In the genomic region with DNA sequence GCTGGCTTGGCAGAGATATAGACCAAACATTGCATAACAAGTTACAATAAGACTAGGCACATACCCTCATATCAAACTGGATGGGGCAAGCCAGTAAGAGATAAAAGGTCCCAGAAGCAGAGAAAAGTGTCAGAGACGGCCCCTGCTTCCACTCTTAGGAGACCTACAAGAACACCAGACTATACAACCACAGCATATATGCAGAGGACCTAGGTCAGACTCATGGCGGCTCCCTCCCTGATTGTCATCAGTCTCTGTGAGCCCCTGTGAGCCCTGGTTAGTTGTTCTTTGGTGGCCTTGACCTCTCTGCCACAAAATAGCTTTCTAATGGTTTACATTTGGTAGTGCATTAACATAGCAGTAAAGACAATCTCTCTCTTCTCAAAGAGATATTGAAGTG, we compare ENCODE assay signal across 20 mouse cellular contexts. TPM values are rescaled to one million over a fixed set of nuclear protein-coding genes. Genes with fewer than 3 reads are reported as not detected.
DNase-seq lines count a peak whose midpoint lies in the region; ATAC-seq and TF ChIP-seq lines count a peak whose summit lies in the region.
"Had no signal": no experiment of that assay in that cellular context is flagged by ENCODE, and none has a peak within 500 bp of the region (broad histone marks: within the 10 kb centered on the region; RNA-seq: fewer than 3 reads in every experiment).

No protein-coding gene starts in this region.

- peaks cover 64% of the 10 kb centered on the region for H3K9me3 ChIP-seq in hindbrain, embryonic 12.5 days (replicated peaks)
- H3K9me3 ChIP-seq in hindbrain, embryonic 10.5 days, result peaks cover 66% of the 10 kb centered on the region
- peaks cover 62% of the 10 kb centered on the region for H3K9me3 ChIP-seq in midbrain, embryonic 14.5 days (ENCODE audit: control insufficient read depth, low read length)
- peaks cover 59% of the 10 kb centered on the region for H3K9me3 ChIP-seq in midbrain, embryonic 15.5 days

- no peak for TF ChIP-seq POLR2A in brain, embryonic 14.5 days (IDR thresholded peaks at IDR 0.05; ENCODE audit: borderline replicate concordance, extremely low read depth, insufficient read depth, insufficient read length, poor library complexity, severe bottlenecking)

- DNase-seq in hindbrain, embryonic 10.5 days (ENCODE audit: low spot score), result no peak
- no peak for DNase-seq in midbrain, embryonic 14.5 days
- DNase-seq in brain, embryonic 14.5 days (ENCODE audit: low read depth), result peak; percentile 0
- peak; percentile 2 for DNase-seq in skeletal muscle tissue, adult 2 months (ENCODE audit: low read depth, low spot score)
- DNase-seq in right cerebral cortex, adult 2 months (ENCODE audit: low spot score in 2 of 2), result no peak
- DNase-seq in right cerebral cortex, postnatal 4 days, result no peak
- DNase-seq: cerebellum, adult 11 months; cerebellum, postnatal 14 days; liver, embryonic 13.5 days; right cerebral cortex, postnatal 25 days had no signal

- WGBS in hindbrain, embryonic 12.5 days, result 49% methylated on average over 2 of the region's 2 CpGs
- WGBS in hindbrain, embryonic 10.5 days, result 49% methylated on average over 2 of the region's 2 CpGs
- WGBS in midbrain, embryonic 14.5 days, result 57% methylated on average over 2 of the region's 2 CpGs
- WGBS in midbrain, embryonic 15.5 days, result 52% methylated on average over 2 of the region's 2 CpGs

- no peak overlapping the region for H3K9ac ChIP-seq in hindbrain, embryonic 12.5 days
- no peak overlapping the region for H3K9ac ChIP-seq in midbrain, embryonic 14.5 days (replicated peaks; ENCODE audit: low read length)
- no peak overlapping the region for H3K9ac ChIP-seq in midbrain, embryonic 15.5 days
- H3K9ac ChIP-seq: embryonic facial prominence, embryonic 12.5 days; liver, embryonic 13.5 days had no signal

- no peaks in the 10 kb centered on the region for H3K4me1 ChIP-seq in hindbrain, embryonic 12.5 days
- no peaks in the 10 kb centered on the region for H3K4me1 ChIP-seq in hindbrain, embryonic 10.5 days (replicated peaks)
- no peaks in the 10 kb centered on the region for H3K4me1 ChIP-seq in midbrain, embryonic 14.5 days (ENCODE audit: control insufficient read depth, insufficient read depth, low read length)
- H3K4me1 ChIP-seq in midbrain, embryonic 15.5 days, result no peaks in the 10 kb centered on the region
- H3K4me1 ChIP-seq: embryonic facial prominence, embryonic 12.5 days; liver, embryonic 13.5 days had no signal

- ATAC-seq in hindbrain, embryonic 12.5 days (ENCODE audit: low FRiP score), result 0 out of 2 replicates have a peak, but pooled peaks have one; percentile 17
- ATAC-seq in midbrain, embryonic 14.5 days (ENCODE audit: low FRiP score, low TSS enrichment), result 0 out of 2 replicates have a peak, but pooled peaks have one; percentile 4
- no peak for ATAC-seq in midbrain, embryonic 15.5 days (replicated peaks)
- ATAC-seq: forebrain, embryonic 16.5 days; hindbrain, embryonic 16.5 days; lung, postnatal 0 days had no signal

- H3K36me3 ChIP-seq in hindbrain, embryonic 12.5 days, result no peaks in the 10 kb centered on the region
- no peaks in the 10 kb centered on the region for H3K36me3 ChIP-seq in hindbrain, embryonic 10.5 days
- H3K36me3 ChIP-seq in midbrain, embryonic 14.5 days (ENCODE audit: control insufficient read depth, insufficient read depth, low read length), result no peaks in the 10 kb centered on the region
- H3K36me3 ChIP-seq in midbrain, embryonic 15.5 days (replicated peaks), result no peaks in the 10 kb centered on the region
- H3K36me3 ChIP-seq: embryonic facial prominence, embryonic 12.5 days; liver, embryonic 13.5 days had no signal

- no peak overlapping the region for H3K4me3 ChIP-seq in hindbrain, embryonic 12.5 days
- no peak overlapping the region for H3K4me3 ChIP-seq in hindbrain, embryonic 10.5 days
- no peak overlapping the region for H3K4me3 ChIP-seq in midbrain, embryonic 14.5 days (replicated peaks; ENCODE audit: low read depth, low read length)
- H3K4me3 ChIP-seq in midbrain, embryonic 15.5 days, result no peak overlapping the region
- H3K4me3 ChIP-seq: embryonic facial prominence, embryonic 12.5 days; liver, embryonic 13.5 days had no signal

- TF ChIP-seq CTCF in brain, embryonic 14.5 days (IDR thresholded peaks at IDR 0.05; ENCODE audit: borderline replicate concordance, extremely low read depth, insufficient read depth, insufficient read length), result no peak

- no peaks in the 10 kb centered on the region for H3K27me3 ChIP-seq in hindbrain, embryonic 12.5 days
- no peaks in the 10 kb centered on the region for H3K27me3 ChIP-seq in hindbrain, embryonic 10.5 days (ENCODE audit: insufficient read depth, poor library complexity, severe bottlenecking)
- no peaks in the 10 kb centered on the region for H3K27me3 ChIP-seq in midbrain, embryonic 14.5 days (ENCODE audit: control insufficient read depth, insufficient read depth, low read length)
- no peaks in the 10 kb centered on the region for H3K27me3 ChIP-seq in midbrain, embryonic 15.5 days (replicated peaks)
- H3K27me3 ChIP-seq: embryonic facial prominence, embryonic 12.5 days; liver, embryonic 13.5 days had no signal

- no peak overlapping the region for H3K27ac ChIP-seq in hindbrain, embryonic 12.5 days
- H3K27ac ChIP-seq in hindbrain, embryonic 10.5 days, result no peak overlapping the region
- H3K27ac ChIP-seq in midbrain, embryonic 14.5 days (replicated peaks; ENCODE audit: low read depth, low read length), result no peak overlapping the region
- H3K27ac ChIP-seq in midbrain, embryonic 15.5 days, result no peak overlapping the region
- H3K27ac ChIP-seq: embryonic facial prominence, embryonic 12.5 days; liver, embryonic 13.5 days had no signal

- no peak overlapping the region for H3K4me2 ChIP-seq in hindbrain, embryonic 12.5 days (replicated peaks)
- no peak overlapping the region for H3K4me2 ChIP-seq in midbrain, embryonic 14.5 days (ENCODE audit: low read length)
- no peak overlapping the region for H3K4me2 ChIP-seq in midbrain, embryonic 15.5 days
- H3K4me2 ChIP-seq: embryonic facial prominence, embryonic 12.5 days; liver, embryonic 13.5 days had no signal

RNA-seq across cellular contexts. Expression of a gene that starts 31.6 kb away (rescaled TPM):
- polyA plus RNA-seq in hindbrain, embryonic 12.5 days (2016; fragmentation: Nextera tagmentation; extraction: Ambion mirVana), result not detected in 2 replicates
- polyA plus RNA-seq in hindbrain, embryonic 10.5 days (2016; fragmentation: Nextera tagmentation; extraction: Ambion mirVana), result not detected in 2 replicates
- polyA plus RNA-seq in midbrain, embryonic 14.5 days (2014; fragmentation: Nextera tagmentation; extraction: Ambion mirVana), result 0.14 TPM in 1 of 2 replicates, not detected in the other
- 0.09 and 0.10 TPM in 2 replicates for polyA plus RNA-seq in midbrain, embryonic 15.5 days (2015; fragmentation: Nextera tagmentation; extraction: Ambion mirVana)
- 0.10 TPM in 2 replicates for polyA plus RNA-seq in brain, embryonic 14.5 days (2012; rRNA removed)
- polyA plus RNA-seq: embryonic facial prominence, embryonic 12.5 days; heart, postnatal 0 days; kidney, embryonic 14.5 days; large intestine, adult 2 months; liver, embryonic 13.5 days; lung, postnatal 0 days; urinary bladder, adult 2 months had no signal

RNA-seq across cellular contexts. Expression of a gene that starts 31.6 kb away (rescaled TPM):
- polyA plus RNA-seq in hindbrain, embryonic 12.5 days (2016; fragmentation: Nextera tagmentation; extraction: Ambion mirVana), result 167 and 169 TPM in 2 replicates
- polyA plus RNA-seq in hindbrain, embryonic 10.5 days (2016; fragmentation: Nextera tagmentation; extraction: Ambion mirVana), result 169 and 205 TPM in 2 replicates
- 52.9 and 80.2 TPM in 2 replicates for polyA plus RNA-seq in midbrain, embryonic 14.5 days (2014; fragmentation: Nextera tagmentation; extraction: Ambion mirVana)
- 85.4 and 86.4 TPM in 2 replicates for polyA plus RNA-seq in midbrain, embryonic 15.5 days (2015; fragmentation: Nextera tagmentation; extraction: Ambion mirVana)
- polyA plus RNA-seq in brain, embryonic 14.5 days (2012; rRNA removed), result 140 and 179 TPM in 2 replicates

Comparison
In these comparisons a context has a peak if more than half of its experiments do, and no peak if none do; other contexts are left out.
1. DNase-seq: peak in brain, embryonic 14.5 days (single experiment) and skeletal muscle tissue, adult 2 months (single experiment); none in hindbrain, embryonic 10.5 days (single experiment), midbrain, embryonic 14.5 days (single experiment), right cerebral cortex, adult 2 months (0 of 2) and right cerebral cortex, postnatal 4 days (single experiment).